Mouse (Mus musculus) G1E (cell line): ENCODE measurements around the gene Umod.
A peak's percentile ranks its signal among the peaks of the same experiment; 100 is the strongest.

Experiments
- CTCF ChIP-seq: IDR thresholded peaks from 2 replicates; pipeline ENCODE4 v1.5.1; 2012; ENCODE audit warnings: low read depth, low read length, inconsistent platforms, mixed read lengths
- GATA1 ChIP-seq: IDR thresholded peaks from 2 replicates; pipeline ENCODE4 v1.6.1; 2012; ENCODE audit warnings: borderline replicate concordance, low read length, inconsistent platforms, mixed read lengths
- GATA2 ChIP-seq: IDR thresholded peaks from 2 replicates; pipeline ENCODE4 v1.6.1; 2012; ENCODE audit warnings: low read depth, low read length, inconsistent platforms, borderline replicate concordance
- POLR2AphosphoS5 ChIP-seq: IDR thresholded peaks from 2 replicates; pipeline ENCODE4 v1.6.1; 2012; ENCODE audit warnings: low read depth, low read length, inconsistent platforms; ENCODE audit not compliant: insufficient replicate concordance
- TAL1 ChIP-seq: conservative IDR thresholded peaks from 2 replicates; pipeline ENCODE4 v1.6.1; 2012; ENCODE audit warnings: low read depth, low read length, inconsistent platforms, mixed read lengths

DNA sequence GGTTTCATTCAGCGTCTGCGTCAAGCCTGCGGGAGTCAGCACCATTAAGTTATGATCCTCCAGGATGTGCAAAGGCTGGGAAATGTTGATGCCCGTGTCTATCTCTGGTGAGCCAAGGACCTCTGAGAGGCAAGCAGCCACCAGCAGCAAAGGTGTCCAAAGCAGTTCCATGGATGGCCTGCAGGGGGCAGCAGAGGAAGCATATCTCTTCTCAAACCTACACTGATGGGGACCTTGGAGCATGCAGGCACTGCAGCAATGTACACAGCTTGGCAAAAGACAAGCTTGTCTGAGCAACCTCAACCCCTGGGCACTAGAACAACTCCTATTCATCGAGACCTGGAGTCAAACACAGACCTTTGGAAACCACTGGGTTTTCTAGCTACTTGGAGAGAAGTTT, 40.6 kb upstream of the Umod start:
- TF ChIP-seq CTCF (peak; percentile 76), POLR2AphosphoS5 (no peak), GATA1 (no peak), TAL1 (no peak), GATA2 (no peak)
